Mouse (Mus musculus): ENCODE data around the gene Cacna1s.

- TF ChIP-seq CTCF (conservative IDR thresholded peaks at IDR 0.05; ENCODE audit: low read length) (no peak), NANOG (IDR thresholded peaks at IDR 0.05; ENCODE audit: borderline replicate concordance, low read length) (no peak), POU5F1 (IDR thresholded peaks at IDR 0.05; ENCODE audit: borderline replicate concordance, low read length) (no peak)
Measured at GRCm38 (mm10) chr1:136102981-136103380, 50.4 kb downstream of the Cacna1s start.

Data from E14TG2a.4 (cell line).